Mouse (Mus musculus) forebrain, embryonic 11.5 days (tissue): Measurements from ENCODE around the gene Fabp2. TPM values are rescaled to one million over a fixed set of nuclear protein-coding genes. Genes with fewer than 3 reads are reported as not detected.

Source experiments
- ATAC-seq: fragments of 200-750 bp; cut with Nextera tagmentation; replicated peaks from 2 replicates; pipeline ENCODE4 v1.8.0; 2017; ENCODE audit warnings: moderate TSS enrichment; ENCODE audit not compliant: low FRiP score
- DNase-seq: peaks from one replicate; pipeline ENCODE4 v3.0.0-alpha.2; 2017; ENCODE audit warnings: low spot score
- H3K27ac ChIP-seq: fragments of 300-500 bp; sonication (generic); 2 replicates; pipeline ENCODE4 v1.5.1; 2014; ENCODE audit warnings: low read depth, low read length
- H3K27me3 ChIP-seq: fragments of 300-500 bp; sonication (generic); 2 replicates; pipeline ENCODE4 v1.6.1; 2014; ENCODE audit warnings: mild to moderate bottlenecking, low read length, mixed read lengths; ENCODE audit not compliant: control insufficient read depth, insufficient read depth
- H3K36me3 ChIP-seq: fragments of 300-500 bp; sonication (generic); 2 replicates; pipeline ENCODE4 v1.6.1; 2014; ENCODE audit warnings: mild to moderate bottlenecking, low read length, moderate library complexity, mixed read lengths; ENCODE audit not compliant: control insufficient read depth, insufficient read depth
- H3K4me1 ChIP-seq: fragments of 300-500 bp; sonication (generic); replicated peaks from 2 replicates; pipeline ENCODE4 v1.6.1; 2014; ENCODE audit warnings: low read length, mixed read lengths; ENCODE audit not compliant: control insufficient read depth, insufficient read depth
- H3K4me2 ChIP-seq: fragments of 300-500 bp; sonication (generic); 2 replicates; pipeline ENCODE4 v1.6.1; 2014; ENCODE audit warnings: low read depth, mild to moderate bottlenecking, low read length, moderate library complexity, mixed read lengths; ENCODE audit not compliant: severe bottlenecking
- H3K4me3 ChIP-seq: fragments of 300-500 bp; sonication (generic); 2 replicates; pipeline ENCODE4 v1.5.1; 2014; ENCODE audit warnings: low read depth, low read length
- H3K9ac ChIP-seq: fragments of 300-500 bp; sonication (generic); 2 replicates; pipeline ENCODE4 v1.6.1; 2014; ENCODE audit warnings: low read length
- H3K9me3 ChIP-seq: fragments of 300-500 bp; sonication (generic); 2 replicates; pipeline ENCODE4 v1.6.1; 2016; ENCODE audit warnings: low read length, mixed read lengths; ENCODE audit not compliant: control insufficient read depth
- WGBS: fragments of 180-500 bp; shearing (Covaris S2); extraction: QIAGEN DNeasy Blood & Tissue Kit; methylation state at CpG from one replicate; pipeline ENCODE4 v1.1.7; 2014; 5-methylcytosine and 5-hydroxymethylcytosine counted together
- polyA plus RNA-seq: library from polyadenylated mRNA; unstranded; fragments of >200 nt; fragmentation: Nextera tagmentation; extraction: Ambion mirVana; gene quantifications from 2 replicates; pipeline ENCODE4 v1.2.1, GENCODE M21; 2014

Gene Fabp2
- polyA plus RNA-seq, 1 experiment from 2014 or later, result not detected

DNA sequence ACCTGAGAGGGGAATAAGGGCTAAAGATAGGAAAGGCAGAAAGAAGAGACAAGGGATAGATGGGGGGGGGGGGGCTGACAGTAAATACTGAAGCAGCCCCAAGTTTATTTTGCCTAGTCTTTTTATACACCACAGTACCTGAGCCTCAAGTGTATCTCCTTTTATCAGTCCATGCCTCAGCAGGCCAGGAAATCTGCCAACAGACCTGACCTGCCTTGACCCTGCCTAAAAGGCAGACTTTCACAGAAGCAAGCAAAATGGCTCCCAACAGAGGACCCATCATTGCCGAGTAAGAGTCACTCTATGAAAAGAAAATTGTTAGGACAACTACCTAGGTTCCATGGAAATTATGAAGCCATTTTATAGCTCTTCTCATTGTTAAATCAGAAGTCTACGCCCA, 13.0 kb downstream of the Fabp2 start:
- no peaks in the 10 kb centered on the region for H3K9me3 ChIP-seq
- 83% methylated on average over 2 of the region's 2 CpGs for WGBS
- no peak overlapping the region for H3K4me3 ChIP-seq
- no peak overlapping the region for H3K27ac ChIP-seq
- H3K9ac ChIP-seq, result no peak overlapping the region
- no peak for DNase-seq
- no peaks in the 10 kb centered on the region for H3K27me3 ChIP-seq
- no peaks in the 10 kb centered on the region for H3K36me3 ChIP-seq
- ATAC-seq, result no peak
- H3K4me1 ChIP-seq, result no peaks in the 10 kb centered on the region
- H3K4me2 ChIP-seq, result no peak overlapping the region

GRCm38 (mm10) chr3:122915493-122915892, 20.6 kb downstream of the Fabp2 start:
- no peak overlapping the region for H3K9ac ChIP-seq
- no peaks in the 10 kb centered on the region for H3K27me3 ChIP-seq
- ATAC-seq (no peak), DNase-seq (no peak)
- WGBS, result 87% methylated on average over 5 of the region's 5 CpGs
- H3K4me2 ChIP-seq, result no peak overlapping the region
- no peaks in the 10 kb centered on the region for H3K4me1 ChIP-seq
- no peak overlapping the region for H3K27ac ChIP-seq
- H3K9me3 ChIP-seq, result no peaks in the 10 kb centered on the region
- no peak overlapping the region for H3K4me3 ChIP-seq
- H3K36me3 ChIP-seq, result no peaks in the 10 kb centered on the region

- Histone ChIP-seq H3K36me3 (no peaks in the 10 kb centered on the region), H3K4me3 (no peak overlapping the region), H3K27me3 (no peaks in the 10 kb centered on the region), H3K9me3 (no peaks in the 10 kb centered on the region), H3K9ac (no peak overlapping the region), H3K27ac (no peak overlapping the region), H3K4me2 (no peak overlapping the region), H3K4me1 (no peaks in the 10 kb centered on the region)
- 91% methylated on average over 6 of the region's 6 CpGs for WGBS
- no peak for DNase-seq
- no peak for ATAC-seq
Measured at GRCm38 (mm10) chr3:122916191-122916680, 21.4 kb downstream of the Fabp2 start.

DNA sequence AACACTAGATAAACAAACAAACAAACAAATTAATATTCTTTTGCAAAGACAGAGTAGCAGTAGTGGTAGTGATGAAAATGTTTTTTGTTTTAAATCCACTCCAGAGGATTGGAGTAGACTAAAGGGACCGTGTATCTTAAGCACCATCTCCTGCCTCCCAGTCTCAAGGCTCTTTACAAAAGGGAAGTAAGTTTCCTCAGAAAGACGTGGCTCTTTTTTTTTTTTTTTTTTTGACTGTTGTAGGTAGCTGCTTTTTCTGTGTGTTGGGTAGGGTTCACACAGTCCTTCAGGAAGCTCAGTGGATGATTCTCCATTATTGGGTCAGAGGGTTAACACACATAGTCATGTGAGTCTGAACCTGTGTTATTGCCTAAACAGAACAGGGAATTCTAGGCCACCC, 23.8 kb downstream of the Fabp2 start:
- Histone ChIP-seq H3K36me3 (no peaks in the 10 kb centered on the region), H3K9ac (no peak overlapping the region), H3K4me1 (no peaks in the 10 kb centered on the region), H3K27ac (no peak overlapping the region), H3K4me2 (no peak overlapping the region), H3K9me3 (no peaks in the 10 kb centered on the region), H3K4me3 (no peak overlapping the region), H3K27me3 (no peaks in the 10 kb centered on the region)
- no peak for DNase-seq
- WGBS, result 71% methylated on average over 2 of the region's 2 CpGs
- no peak for ATAC-seq

GRCm38 (mm10) chr3:122919260-122919659, 24.4 kb downstream of the Fabp2 start, which contains the start of gene Gm10959:
Gene Gm10959 (minus strand): TSS chr3:122919360.
- H3K4me2 ChIP-seq, result no peak within 1 kb of the TSS
- no peak within 1 kb of the TSS for H3K27ac ChIP-seq
- no peaks in the 10 kb centered on the region for H3K36me3 ChIP-seq
- no peaks in the 10 kb centered on the region for H3K9me3 ChIP-seq
- H3K27me3 ChIP-seq, result no peaks in the 10 kb centered on the region
- 89% methylated on average over 8 of the region's 8 CpGs for WGBS
- no peak for ATAC-seq
- no peak for DNase-seq
- H3K4me1 ChIP-seq, result no peaks in the 10 kb centered on the region
- no peak within 1 kb of the TSS for H3K4me3 ChIP-seq
- no peak within 1 kb of the TSS for H3K9ac ChIP-seq

DNA sequence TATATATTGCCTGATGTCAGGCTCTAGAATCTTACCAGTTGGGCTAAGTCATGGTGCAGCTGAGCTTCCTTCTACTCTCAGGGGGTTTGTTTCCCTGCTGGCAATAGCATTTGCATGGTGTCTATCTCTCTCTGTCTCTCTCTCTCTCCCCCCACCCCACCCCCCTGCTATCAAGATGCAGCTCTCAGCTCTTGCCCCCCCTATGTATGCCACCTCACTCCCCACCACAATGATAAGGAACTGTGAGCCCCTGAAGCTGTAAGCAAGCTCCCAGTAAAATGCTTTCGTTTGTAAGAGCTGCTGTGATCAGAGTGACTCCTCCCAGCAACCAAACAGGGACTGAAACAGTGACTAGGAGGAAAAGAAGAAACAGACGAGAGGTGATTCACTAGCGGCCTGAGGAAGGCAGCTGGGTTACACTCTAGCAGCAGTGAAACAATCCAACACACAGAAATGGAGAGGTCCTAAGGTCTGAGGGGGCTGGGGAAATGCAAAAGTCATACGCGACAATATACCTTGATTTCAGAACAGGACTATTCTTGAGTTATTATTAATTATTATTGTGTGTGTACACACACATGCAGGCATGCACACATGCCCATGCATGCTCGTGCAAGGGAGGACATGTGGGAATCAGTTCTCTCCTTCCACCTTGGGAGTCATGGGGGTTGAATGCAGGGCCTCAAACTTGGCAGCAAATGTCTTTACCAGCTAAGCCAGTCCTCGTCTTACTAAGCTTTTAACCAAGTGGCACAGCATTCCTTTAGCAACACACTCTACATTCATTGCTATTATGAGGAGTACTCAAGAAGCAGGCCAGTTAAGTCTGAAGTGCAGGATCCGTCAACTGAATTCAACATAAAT, 25.9 kb downstream of the Fabp2 start:
- H3K9me3 ChIP-seq, result no peaks in the 10 kb centered on the region
- DNase-seq, result no peak
- no peak overlapping the region for H3K9ac ChIP-seq
- no peak overlapping the region for H3K4me3 ChIP-seq
- 63% methylated on average over 8 of the region's 8 CpGs for WGBS
- no peaks in the 10 kb centered on the region for H3K36me3 ChIP-seq
- H3K4me1 ChIP-seq, result no peaks in the 10 kb centered on the region
- no peaks in the 10 kb centered on the region for H3K27me3 ChIP-seq
- H3K4me2 ChIP-seq, result no peak overlapping the region
- ATAC-seq, result no peak
- H3K27ac ChIP-seq, result no peak overlapping the region

- ATAC-seq (no peak), DNase-seq (no peak)
- Histone ChIP-seq H3K4me2 (no peak overlapping the region), H3K4me3 (no peak overlapping the region), H3K27me3 (no peaks in the 10 kb centered on the region), H3K9ac (no peak overlapping the region), H3K36me3 (no peaks in the 10 kb centered on the region), H3K9me3 (no peaks in the 10 kb centered on the region), H3K27ac (no peak overlapping the region), H3K4me1 (peaks cover 2% of the 10 kb centered on the region; the same call in 1 of the 2 replicates)
- whole genome bisulfite sequencing, result 79% methylated on average over 8 of the region's 8 CpGs
Measured at GRCm38 (mm10) chr3:122921676-122922527, 27.0 kb downstream of the Fabp2 start.

GRCm38 (mm10) chr3:122923147-122923546, 28.3 kb downstream of the Fabp2 start:
- no peak overlapping the region; the same call in 1 of the 2 replicates for H3K9ac ChIP-seq
- H3K4me3 ChIP-seq, result no peak overlapping the region
- WGBS, result 71% methylated on average over 7 of the region's 7 CpGs
- ATAC-seq (no peak), DNase-seq (no peak)
- H3K36me3 ChIP-seq, result no peaks in the 10 kb centered on the region
- H3K9me3 ChIP-seq, result no peaks in the 10 kb centered on the region
- no peak overlapping the region for H3K27ac ChIP-seq
- H3K27me3 ChIP-seq, result no peaks in the 10 kb centered on the region
- peaks cover 2% of the 10 kb centered on the region; the same call in 1 of the 2 replicates for H3K4me1 ChIP-seq
- H3K4me2 ChIP-seq, result peak overlapping the region; percentile 61; the same call in 1 of the 2 replicates
